ENCODE assay signal across 9 mouse cellular contexts in the genomic region with DNA sequence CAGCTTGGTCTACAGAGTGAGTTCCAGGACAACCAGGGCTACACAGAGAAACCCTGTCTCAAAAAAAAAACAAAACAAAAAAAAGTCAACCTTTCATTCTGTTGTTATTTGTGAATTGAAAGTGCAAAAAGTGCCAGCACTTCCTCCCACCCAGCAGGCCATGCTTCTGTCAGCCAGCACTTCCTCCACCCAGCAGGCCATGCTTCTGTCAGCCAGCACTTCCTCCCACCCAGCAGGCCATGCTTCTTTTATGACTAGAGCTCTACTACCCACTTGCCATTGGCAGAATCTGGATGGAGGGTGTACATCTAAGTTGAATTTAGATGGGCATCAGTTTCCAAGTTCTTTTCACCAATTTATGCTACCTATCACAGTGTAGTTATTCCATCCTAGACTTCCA. TPM values are rescaled to one million over a fixed set of nuclear protein-coding genes. Genes with fewer than 3 reads are reported as not detected.
DNase-seq lines count a peak whose midpoint lies in the region; ATAC-seq lines count a peak whose summit lies in the region.
"Had no signal": no experiment of that assay in that cellular context is flagged by ENCODE, and none has a peak within 500 bp of the region (broad histone marks: within the 10 kb centered on the region; RNA-seq: fewer than 3 reads in every experiment).

No protein-coding gene starts in this region.

- ATAC-seq in kidney, embryonic 15.5 days (replicated peaks; ENCODE audit: low FRiP score), result no peak
- no peak for ATAC-seq in forebrain, embryonic 15.5 days (replicated peaks)

- H3K36me3 ChIP-seq in kidney, embryonic 15.5 days, result peaks cover 50% of the 10 kb centered on the region
- H3K36me3 ChIP-seq in forebrain, embryonic 15.5 days, result peaks cover 29% of the 10 kb centered on the region

- no peak overlapping the region for H3K4me2 ChIP-seq in kidney, embryonic 15.5 days
- H3K4me2 ChIP-seq in forebrain, embryonic 15.5 days (replicated peaks), result no peak overlapping the region
- H3K4me2 ChIP-seq: midbrain, embryonic 12.5 days had no signal

- no peak overlapping the region for H3K27ac ChIP-seq in kidney, embryonic 15.5 days
- no peak overlapping the region for H3K27ac ChIP-seq in forebrain, embryonic 15.5 days (replicated peaks)
- H3K27ac ChIP-seq: midbrain, embryonic 12.5 days had no signal

- DNase-seq in adrenal gland, postnatal 25 days, result peak; percentile 10
- no peak for DNase-seq in adrenal gland, adult 8-10 months
- DNase-seq in CD4-positive, CD25-positive, alpha-beta regulatory T cell, adult 2 months (ENCODE audit: low read depth, low spot score), result peak; percentile 49
- peak; percentile 42 for DNase-seq in induced T-regulatory cell, adult 2 months (ENCODE audit: low read depth)
- peak; percentile 35 to 56 for DNase-seq in monocyte, adult 2 months (ENCODE audit: low read depth in 1 of 2, low spot score in 2 of 2)
- no peak for DNase-seq in c-Kit-positive CD71-positive TER-119-positive erythroid progenitor cells, embryonic 14.5 days (ENCODE audit: low spot score)

- no peaks in the 10 kb centered on the region for H3K27me3 ChIP-seq in kidney, embryonic 15.5 days
- H3K27me3 ChIP-seq in forebrain, embryonic 15.5 days, result no peaks in the 10 kb centered on the region
- H3K27me3 ChIP-seq: midbrain, embryonic 12.5 days had no signal

- H3K9me3 ChIP-seq in kidney, embryonic 15.5 days (replicated peaks), result no peaks in the 10 kb centered on the region
- H3K9me3 ChIP-seq in forebrain, embryonic 15.5 days, result no peaks in the 10 kb centered on the region
- H3K9me3 ChIP-seq: midbrain, embryonic 12.5 days had no signal

- no peak overlapping the region for H3K4me3 ChIP-seq in kidney, embryonic 15.5 days (replicated peaks)
- H3K4me3 ChIP-seq in forebrain, embryonic 15.5 days, result no peak overlapping the region
- H3K4me3 ChIP-seq: midbrain, embryonic 12.5 days had no signal

- H3K4me1 ChIP-seq in kidney, embryonic 15.5 days, result peaks cover 16% of the 10 kb centered on the region
- H3K4me1 ChIP-seq in forebrain, embryonic 15.5 days, result peaks cover 10% of the 10 kb centered on the region

- H3K9ac ChIP-seq in kidney, embryonic 15.5 days, result no peak overlapping the region
- no peak overlapping the region for H3K9ac ChIP-seq in forebrain, embryonic 15.5 days (replicated peaks)
- H3K9ac ChIP-seq: midbrain, embryonic 12.5 days had no signal

RNA-seq across cellular contexts. Expression of a gene that starts 6.9 kb away (rescaled TPM):
- 230 and 325 TPM in 2 replicates for total RNA-seq in adrenal gland, postnatal 25 days (2021)
- 100 to 1,000 TPM; 163 to 268 (median 222) TPM for total RNA-seq in adrenal gland, adult 8-10 months (2022)
- 185 and 196 TPM in 2 replicates for polyA plus RNA-seq in kidney, embryonic 15.5 days (2015; fragmentation: Nextera tagmentation; extraction: Ambion mirVana)
- polyA plus RNA-seq in forebrain, embryonic 15.5 days (2015; fragmentation: Nextera tagmentation; extraction: Ambion mirVana), result 203 and 207 TPM in 2 replicates

RNA-seq across cellular contexts. Expression of a gene that starts 6.9 kb away (rescaled TPM):
- 19.4 and 26.1 TPM in 2 replicates for total RNA-seq in adrenal gland, postnatal 25 days (2021)
- 10 to 100 TPM; 24.8 to 34.4 (median 28.9) TPM for total RNA-seq in adrenal gland, adult 8-10 months (2022)
- polyA plus RNA-seq in kidney, embryonic 15.5 days (2015; fragmentation: Nextera tagmentation; extraction: Ambion mirVana), result 13.2 and 13.3 TPM in 2 replicates
- polyA plus RNA-seq in forebrain, embryonic 15.5 days (2015; fragmentation: Nextera tagmentation; extraction: Ambion mirVana), result 8.6 and 10.1 TPM in 2 replicates

RNA-seq across cellular contexts. Expression of a gene that starts 15.1 kb away (rescaled TPM):
- not detected in 2 replicates for total RNA-seq in adrenal gland, postnatal 25 days (2021)
- under 1 TPM in 1 of 4 experiments, not detected in 3; 0.34 TPM for total RNA-seq in adrenal gland, adult 8-10 months (2022)
- polyA plus RNA-seq in kidney, embryonic 15.5 days (2015; fragmentation: Nextera tagmentation; extraction: Ambion mirVana), result 2.1 and 2.2 TPM in 2 replicates
- polyA plus RNA-seq in forebrain, embryonic 15.5 days (2015; fragmentation: Nextera tagmentation; extraction: Ambion mirVana), result 1.5 and 1.7 TPM in 2 replicates

RNA-seq across cellular contexts. Expression of a gene that starts 32.4 kb away (rescaled TPM):
- 82.7 and 85.5 TPM in 2 replicates for total RNA-seq in adrenal gland, postnatal 25 days (2021)
- 100 to 1,000 TPM in 2 of 4 experiments, 10 to 100 TPM in 2; 70.7 to 112 (median 90.9) TPM for total RNA-seq in adrenal gland, adult 8-10 months (2022)
- polyA plus RNA-seq in kidney, embryonic 15.5 days (2015; fragmentation: Nextera tagmentation; extraction: Ambion mirVana), result 122 and 128 TPM in 2 replicates
- 133 and 139 TPM in 2 replicates for polyA plus RNA-seq in forebrain, embryonic 15.5 days (2015; fragmentation: Nextera tagmentation; extraction: Ambion mirVana)

Comparison
In these comparisons a context has a peak if more than half of its experiments do, and no peak if none do; other contexts are left out.
1. DNase-seq: peak in adrenal gland, postnatal 25 days (single experiment), CD4-positive, CD25-positive, alpha-beta regulatory T cell, adult 2 months (single experiment), induced T-regulatory cell, adult 2 months (single experiment) and monocyte, adult 2 months (2 of 2); none in adrenal gland, adult 8-10 months (single experiment) and c-Kit-positive CD71-positive TER-119-positive erythroid progenitor cells, embryonic 14.5 days (single experiment).